Mouse (Mus musculus): ENCODE data around the gene Lims1. TPM values are rescaled to one million over a fixed set of nuclear protein-coding genes. Genes with fewer than 3 reads are reported as not detected.

Lims1 gene
- polyA plus RNA-seq, 1 experiment from 2014 or later, result 155 TPM

DNA sequence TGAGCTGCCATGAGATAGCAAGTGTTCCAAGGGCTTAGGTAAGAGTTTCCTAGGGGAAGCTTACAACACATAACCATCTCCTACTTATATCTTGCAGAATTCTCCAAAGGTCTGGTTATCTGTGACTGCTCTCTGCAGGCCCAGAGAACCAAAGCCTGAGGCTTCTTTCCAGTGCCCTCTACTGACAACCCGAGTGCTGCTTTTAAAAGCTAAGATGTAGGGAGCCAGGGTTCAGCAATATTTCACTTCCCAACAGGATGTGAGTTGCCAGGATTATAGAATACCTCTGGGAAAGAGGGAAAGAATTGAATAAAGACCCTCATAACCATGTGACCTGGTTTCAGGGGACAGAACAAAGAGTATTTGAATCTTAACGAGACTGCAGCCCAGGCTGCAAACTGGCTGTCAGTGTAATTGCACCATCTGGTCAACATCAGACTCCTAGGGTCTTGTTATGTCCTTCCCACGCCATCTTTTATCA, 59.4 kb downstream of the Lims1 start:
- no peak for DNase-seq (ENCODE audit: low spot score)

DNA sequence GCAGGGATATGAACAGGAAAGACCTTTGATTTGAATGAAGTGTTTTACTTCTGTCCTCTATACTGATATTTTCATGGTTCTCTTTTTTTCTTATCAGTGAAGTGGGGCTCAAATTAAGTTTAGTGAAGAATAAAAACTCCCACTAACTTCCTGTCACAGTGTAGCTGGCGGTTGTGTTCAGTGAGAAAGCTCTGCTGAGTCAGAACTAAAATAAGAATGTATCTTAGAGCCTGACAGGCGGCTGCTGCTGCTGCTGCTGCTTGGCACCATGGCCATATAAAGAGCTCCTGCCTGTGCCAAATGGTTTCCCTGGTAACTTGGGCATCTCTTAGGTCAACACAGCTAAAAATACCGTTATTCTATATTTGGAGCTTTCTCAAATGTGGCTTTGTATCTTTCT, 60.0 kb downstream of the Lims1 start:
- peak; percentile 19 for DNase-seq (ENCODE audit: low spot score)

GRCm38 (mm10) chr10:58383761-58384160, 60.5 kb downstream of the Lims1 start:
- DNase-seq (ENCODE audit: low spot score), result no peak

DNA sequence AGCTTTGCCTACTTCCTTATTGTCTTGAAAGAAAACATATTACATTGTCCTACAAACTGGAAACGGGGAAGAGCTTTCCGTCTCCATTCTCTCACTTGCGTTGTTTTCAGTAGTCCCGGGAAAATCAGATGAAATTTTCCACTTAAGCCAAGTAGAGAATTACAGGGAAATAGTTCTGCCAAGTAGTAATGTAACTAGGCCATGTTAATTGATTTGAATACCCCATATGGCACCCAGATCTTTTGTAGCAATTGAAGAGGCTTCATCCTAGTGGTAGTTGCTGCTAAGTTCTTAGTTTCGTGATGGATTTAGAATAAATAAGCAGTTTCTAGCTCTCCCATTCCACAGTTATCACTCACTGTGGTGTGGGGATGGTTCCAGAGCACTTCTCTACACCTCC, 62.4 kb downstream of the Lims1 start:
- no peak for DNase-seq (ENCODE audit: low spot score)

GRCm38 (mm10) chr10:58386997-58387396, 63.7 kb downstream of the Lims1 start:
- DNase-seq (ENCODE audit: low spot score), result no peak

DNA sequence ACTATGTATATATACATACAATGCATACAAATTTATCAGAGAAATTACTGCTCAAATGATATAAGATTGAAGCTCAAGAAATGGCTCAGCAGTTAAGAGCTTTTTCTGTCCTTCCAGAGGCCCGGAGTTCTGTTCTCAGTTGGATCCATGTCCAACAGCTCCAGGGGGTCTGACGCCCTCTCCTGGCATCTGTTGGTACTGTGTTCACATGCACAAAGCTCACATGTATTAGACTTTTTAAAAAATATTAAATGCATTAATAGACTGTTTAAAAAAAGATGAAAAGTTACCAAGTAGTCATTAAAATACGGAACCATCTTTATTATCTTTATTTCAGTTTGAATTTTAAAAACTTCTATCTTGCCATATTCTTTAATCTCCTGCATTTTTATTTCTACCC, 65.4 kb downstream of the Lims1 start:
- DNase-seq (ENCODE audit: low spot score), result no peak

GRCm38 (mm10) chr10:58389151-58389550, 65.9 kb downstream of the Lims1 start:
- no peak for DNase-seq (ENCODE audit: low spot score)

GRCm38 (mm10) chr10:58392435-58392834, 69.2 kb downstream of the Lims1 start:
- DNase-seq (ENCODE audit: low spot score), result no peak

- DNase-seq (ENCODE audit: low spot score), result no peak
Observed at GRCm38 (mm10) chr10:58393026-58394014, 70.1 kb downstream of the Lims1 start.

- DNase-seq (ENCODE audit: low spot score), result no peak
Observed at GRCm38 (mm10) chr10:58394170-58394569, 70.9 kb downstream of the Lims1 start.

DNA sequence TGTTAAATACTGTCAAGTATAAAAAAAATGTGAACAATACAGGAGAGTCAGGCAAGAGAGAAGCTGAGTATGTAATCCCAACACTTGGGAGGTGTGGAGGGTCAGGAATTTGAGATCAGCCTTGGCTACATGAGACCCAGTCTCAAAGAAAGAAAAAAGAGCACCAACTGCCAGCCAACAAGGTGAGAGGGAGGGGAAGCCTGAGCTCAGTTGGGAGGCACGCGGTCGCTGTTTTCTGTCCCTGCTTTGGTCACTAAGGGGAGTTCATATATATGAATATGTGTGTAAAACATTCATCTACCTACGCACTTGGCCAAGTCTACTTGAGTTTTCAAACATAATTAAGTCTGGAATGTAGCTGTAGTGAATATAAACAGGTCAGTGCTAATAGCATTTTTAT, 72.0 kb downstream of the Lims1 start:
- no peak for DNase-seq (ENCODE audit: low spot score)

DNA sequence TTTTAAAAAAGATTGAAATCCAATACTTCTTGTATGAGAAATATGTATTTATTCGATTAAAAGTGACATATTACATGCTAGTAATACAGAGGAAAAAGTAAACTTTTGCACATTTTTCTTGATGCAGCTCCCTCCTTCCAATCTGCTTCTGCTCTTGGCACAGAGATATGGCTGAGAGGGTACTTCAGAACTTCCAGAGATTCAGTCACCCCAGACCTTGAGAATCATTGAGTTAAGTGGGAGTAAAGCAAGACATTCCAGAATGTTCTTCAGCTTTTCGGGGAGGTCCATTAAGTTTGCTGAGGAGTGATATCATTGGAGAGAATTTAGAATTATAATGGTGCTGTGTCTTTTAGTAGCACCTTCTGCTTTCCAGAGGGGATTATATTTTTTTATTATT, 72.5 kb downstream of the Lims1 start:
- no peak for DNase-seq (ENCODE audit: low spot score)

DNA sequence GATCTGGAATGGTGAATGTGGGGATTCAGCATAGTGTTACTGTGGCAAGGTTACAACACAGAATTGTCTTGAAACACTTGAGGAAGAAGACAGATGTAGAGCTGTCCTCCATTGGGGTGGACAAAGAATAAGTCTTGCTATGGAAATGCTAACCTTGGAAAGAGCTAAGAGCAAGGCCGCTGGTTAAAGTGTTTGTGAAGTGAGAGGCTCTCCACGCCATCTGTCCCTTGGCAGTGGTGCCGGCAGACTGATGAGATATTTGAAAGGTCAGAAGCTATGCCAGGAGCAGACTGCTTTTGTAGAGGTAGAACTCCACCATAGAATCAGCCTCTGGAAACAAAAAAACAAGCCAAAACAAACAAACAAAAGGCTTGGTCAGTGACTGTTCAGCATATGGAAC, 73.3 kb downstream of the Lims1 start:
- DNase-seq (ENCODE audit: low spot score), result no peak

GRCm38 (mm10) chr10:58398941-58399340, 75.7 kb downstream of the Lims1 start:
- no peak for DNase-seq (ENCODE audit: low spot score)

DNA sequence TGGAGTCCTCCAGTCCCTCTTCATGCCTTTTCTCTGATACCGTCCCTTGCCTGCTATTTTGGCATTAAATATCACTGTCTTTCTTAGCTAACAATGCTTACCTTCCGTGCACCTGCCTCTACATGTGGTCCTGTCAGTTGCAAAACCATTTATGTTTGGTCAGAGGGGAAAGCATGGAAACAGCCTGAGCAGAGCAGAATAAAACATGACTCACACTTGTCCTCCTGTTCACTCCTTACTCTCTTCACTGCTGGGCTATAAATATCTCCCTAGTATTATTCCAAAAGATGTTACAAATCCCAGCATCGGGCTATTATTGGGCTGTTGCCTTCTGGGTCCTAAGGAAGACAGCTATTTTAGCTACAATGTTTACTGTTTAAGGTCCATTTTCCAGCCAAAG, 78.6 kb downstream of the Lims1 start:
- no peak for DNase-seq (ENCODE audit: low spot score)

- DNase-seq (ENCODE audit: low spot score), result no peak
Observed at GRCm38 (mm10) chr10:58404639-58405038, 81.4 kb downstream of the Lims1 start.

DNA sequence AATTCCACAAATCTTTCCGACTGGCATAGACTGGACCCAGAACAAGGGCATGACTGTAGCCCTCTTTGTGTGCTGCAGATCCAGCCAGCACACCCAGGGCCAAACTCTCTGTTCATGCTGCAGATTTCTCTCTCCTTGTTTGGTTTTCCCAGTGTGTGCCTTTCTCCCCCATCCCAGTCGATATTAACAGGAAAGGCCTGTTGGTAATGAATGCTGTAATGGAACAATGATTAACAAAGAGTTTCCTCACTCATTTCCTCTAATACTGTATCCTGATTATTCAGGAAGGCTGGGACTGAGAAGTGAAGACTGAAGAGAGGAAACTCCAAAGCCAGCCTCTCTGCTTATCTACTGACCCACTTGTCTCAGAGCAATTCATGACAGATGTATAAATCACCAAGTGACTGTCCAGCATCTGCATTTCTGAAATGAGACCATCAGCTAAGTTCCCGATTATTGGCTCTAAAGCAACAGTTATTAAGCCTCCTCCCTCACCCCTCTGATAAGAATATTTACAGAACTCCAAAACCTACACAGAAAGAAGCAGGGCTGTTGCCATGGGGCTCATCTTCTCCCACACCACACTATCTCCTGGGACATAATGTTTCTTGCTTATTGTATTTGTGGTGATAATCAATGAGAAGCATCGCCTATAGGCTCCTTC, 82.2 kb downstream of the Lims1 start:
- DNase-seq (ENCODE audit: low spot score), result no peak

GRCm38 (mm10) chr10:58405949-58406305, 82.7 kb downstream of the Lims1 start:
- DNase-seq (ENCODE audit: low spot score), result no peak

DNA sequence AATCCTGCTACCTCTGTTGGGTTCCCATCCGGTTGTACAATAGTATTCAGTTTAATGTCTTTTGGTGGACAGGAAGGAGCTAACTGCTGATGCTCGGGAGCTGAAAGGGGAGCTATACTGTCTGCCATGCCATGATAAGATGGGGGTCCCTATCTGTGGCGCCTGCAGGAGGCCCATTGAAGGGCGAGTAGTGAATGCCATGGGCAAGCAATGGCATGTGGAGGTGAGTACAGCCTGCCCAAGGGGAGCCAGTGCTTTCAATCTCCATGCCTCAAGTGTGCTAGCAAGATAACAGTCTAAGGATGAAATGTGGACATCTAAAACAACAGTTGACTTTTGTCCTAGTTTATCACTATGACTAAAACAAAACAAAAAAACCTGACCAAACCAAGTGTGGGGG, 89.1 kb downstream of the Lims1 start:
- DNase-seq (ENCODE audit: low spot score), result no peak

DNA sequence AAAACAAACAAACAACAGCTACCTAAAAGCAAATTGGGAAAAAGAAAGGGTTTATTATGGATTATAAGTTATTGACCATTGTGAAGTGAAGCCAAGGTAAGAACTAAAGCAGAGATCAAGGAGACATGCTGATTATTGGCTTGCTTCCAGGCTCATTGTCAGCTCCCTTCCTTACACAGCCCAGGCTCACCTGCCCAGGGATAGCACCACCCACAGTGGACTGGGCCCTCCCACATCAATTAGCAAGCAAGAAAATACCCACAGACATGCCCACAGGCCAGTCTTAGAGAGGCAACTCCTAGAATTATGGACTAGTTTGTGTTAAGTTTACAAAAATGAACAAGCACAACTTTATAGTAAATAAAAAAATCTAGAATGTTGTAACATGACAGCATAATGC, 89.6 kb downstream of the Lims1 start:
- no peak for DNase-seq (ENCODE audit: low spot score)

DNA sequence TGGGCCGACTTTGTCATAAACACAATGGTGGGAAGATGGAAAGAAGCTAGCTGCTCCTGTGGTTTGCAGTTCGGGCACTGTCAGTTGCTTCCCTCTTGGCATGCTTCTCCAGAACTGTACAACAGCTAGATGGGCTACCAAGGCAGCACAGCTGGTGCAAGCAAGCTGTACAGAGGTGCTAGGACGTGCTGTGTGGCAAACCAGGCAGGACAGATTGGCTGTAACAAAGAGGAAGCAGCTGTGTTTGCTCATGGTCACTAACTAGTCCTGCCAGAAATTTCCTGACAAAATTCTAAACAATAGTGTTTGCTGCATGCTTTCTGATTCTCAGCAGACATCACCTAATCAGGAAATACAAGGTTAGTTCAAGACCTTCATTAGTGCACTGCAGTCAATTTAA, 93.4 kb downstream of the Lims1 start:
- no peak for DNase-seq (ENCODE audit: low spot score)

GRCm38 (mm10) chr10:58418290-58418971, 95.2 kb downstream of the Lims1 start:
- no peak for DNase-seq (ENCODE audit: low spot score)
